Mouse (Mus musculus) right cerebral cortex, postnatal 10 days (tissue): ENCODE data around the gene Plekhg3.

Experiments
- DNase-seq, 2 experiments: peaks; one replicate each; pipeline ENCODE4 v3.0.0; 2021; ENCODE audit warnings: low spot score in 2 of 2

The Plekhg3 gene

GRCm38 (mm10) chr12:76527245-76527881 is 3.3 kb upstream of the Plekhg3 start:
- DNase-seq = no peak

GRCm38 (mm10) chr12:76528766-76529165 is 1.9 kb upstream of the Plekhg3 start:
- DNase-seq = no peak

GRCm38 (mm10) chr12:76531986-76532925 is 1.6 kb downstream of the Plekhg3 start:
- DNase-seq = no peak

- DNase-seq = no peak
Observed at GRCm38 (mm10) chr12:76532926-76533376, 2.3 kb downstream of the Plekhg3 start.

- DNase-seq = peak; percentile 46 to 61
Observed at GRCm38 (mm10) chr12:76533377-76534222, 2.9 kb downstream of the Plekhg3 start.

- no peak for DNase-seq
Observed at GRCm38 (mm10) chr12:76534233-76534632, 3.5 kb downstream of the Plekhg3 start.

GRCm38 (mm10) chr12:76534641-76535283 is 4.1 kb downstream of the Plekhg3 start:
- DNase-seq = no peak

- no peak for DNase-seq
Observed at GRCm38 (mm10) chr12:76535471-76535900, 4.8 kb downstream of the Plekhg3 start.

- DNase-seq = no peak
Observed at GRCm38 (mm10) chr12:76536591-76537153, 6.0 kb downstream of the Plekhg3 start.

- peak in 1 of 2 experiments; percentile 33 for DNase-seq
Observed at GRCm38 (mm10) chr12:76537434-76537833, 6.7 kb downstream of the Plekhg3 start.

- DNase-seq = no peak
Observed at GRCm38 (mm10) chr12:76540169-76540568, 9.5 kb downstream of the Plekhg3 start.

GRCm38 (mm10) chr12:76540701-76541221 is 10.1 kb downstream of the Plekhg3 start:
- no peak for DNase-seq

GRCm38 (mm10) chr12:76541475-76541874 is 10.8 kb downstream of the Plekhg3 start:
- no peak for DNase-seq

GRCm38 (mm10) chr12:76541879-76542278 is 11.2 kb downstream of the Plekhg3 start:
- no peak for DNase-seq

GRCm38 (mm10) chr12:76545786-76546370 is 15.2 kb downstream of the Plekhg3 start:
- DNase-seq = no peak

GRCm38 (mm10) chr12:76546383-76547276 is 15.9 kb downstream of the Plekhg3 start:
- DNase-seq = peak; percentile 59 to 72

GRCm38 (mm10) chr12:76547409-76548081 is 16.9 kb downstream of the Plekhg3 start:
- no peak for DNase-seq

- DNase-seq = no peak
Observed at GRCm38 (mm10) chr12:76548082-76548423, 17.4 kb downstream of the Plekhg3 start.

- DNase-seq = no peak
Observed at GRCm38 (mm10) chr12:76549203-76549602, 18.5 kb downstream of the Plekhg3 start.
